Mouse (Mus musculus): ENCODE data around the gene Slc27a4. TPM values are rescaled to one million over a fixed set of nuclear protein-coding genes. Genes with fewer than 3 reads are reported as not detected.

Slc27a4 gene
- 8.7 TPM in 2 replicates for polyA plus RNA-seq (2011; ENCODE audit: insufficient read depth, insufficient read length, low read depth, missing spikeins)

DNA sequence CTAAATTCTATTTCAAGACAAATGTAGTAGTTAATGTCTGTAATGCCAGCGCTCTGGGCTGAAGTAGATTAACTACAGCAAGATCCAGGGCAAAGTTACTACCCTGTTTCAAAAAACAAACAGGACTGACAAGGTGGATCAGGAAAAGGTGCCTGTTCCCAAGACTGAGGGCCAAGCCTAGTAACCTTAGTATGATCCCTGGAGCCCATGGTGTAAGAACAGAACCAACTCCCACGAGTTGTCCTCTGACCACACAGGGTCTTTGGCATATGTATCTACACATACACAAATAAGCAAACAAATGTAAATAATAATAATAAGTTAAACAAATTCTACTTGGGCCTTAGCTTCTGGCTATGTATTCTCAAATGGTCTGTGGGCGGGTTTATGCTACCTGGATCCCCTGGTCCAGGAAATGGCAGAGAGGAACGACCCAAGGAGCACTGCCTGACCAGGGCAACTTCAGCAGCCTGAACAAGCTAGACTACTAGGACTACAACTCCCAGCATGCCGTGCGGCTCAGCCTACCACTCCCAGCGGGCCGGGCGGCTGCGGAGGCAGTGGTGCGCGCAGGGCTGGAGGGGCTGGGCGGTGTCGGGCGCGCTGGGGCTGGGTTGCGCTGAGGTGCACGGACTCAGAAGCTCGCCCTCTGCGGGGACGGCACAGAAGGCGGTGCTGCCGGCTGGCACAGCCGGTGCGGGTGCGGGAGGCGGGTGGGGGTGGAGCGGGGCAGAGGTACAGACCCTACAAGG lies at the start of gene Slc27a4:
Gene Slc27a4, plus strand, starts transcription at position 560 of the 752 bp plus-strand sequence.
- peak; percentile 68 for TF ChIP-seq POLR2A (IDR thresholded peaks at IDR 0.05; ENCODE audit: insufficient read depth, low read length)
- no peak for TF ChIP-seq EP300 (IDR thresholded peaks at IDR 0.05; ENCODE audit: insufficient read depth, low read depth, low read length)
- no peaks in the 10 kb centered on the region for H3K4me1 ChIP-seq (ENCODE audit: control insufficient read depth, insufficient read depth, low read length)
- peak within 1 kb of the TSS; percentile 86 for H3K9ac ChIP-seq (ENCODE audit: low read depth, poor library complexity, severe bottlenecking)
- H3K27me3 ChIP-seq (ENCODE audit: control insufficient read depth, insufficient read depth, low read length, poor library complexity, severe bottlenecking), result no peaks in the 10 kb centered on the region
- no peaks in the 10 kb centered on the region for H3K9me3 ChIP-seq (replicated peaks; ENCODE audit: control insufficient read depth, insufficient read depth, low read length, poor library complexity, severe bottlenecking)
- no peaks in the 10 kb centered on the region for H3K36me3 ChIP-seq (ENCODE audit: control insufficient read depth, insufficient read depth, low read length, poor library complexity, severe bottlenecking)
- peak within 1 kb of the TSS; percentile 79 for H3K4me3 ChIP-seq (ENCODE audit: low read depth, low read length)
- H3K27ac ChIP-seq (ENCODE audit: insufficient read depth, low read length), result no peak within 1 kb of the TSS

GRCm38 (mm10) chr2:29755693-29756092 lies 46.7 kb upstream of the Slc27a4 start:
- Histone ChIP-seq H3K27ac (ENCODE audit: insufficient read depth, low read length) (no peak overlapping the region), H3K27me3 (ENCODE audit: control insufficient read depth, insufficient read depth, low read length, poor library complexity, severe bottlenecking) (no peaks in the 10 kb centered on the region), H3K9me3 (replicated peaks; ENCODE audit: control insufficient read depth, insufficient read depth, low read length, poor library complexity, severe bottlenecking) (peaks cover 5% of the 10 kb centered on the region; the same call in 1 of the 2 replicates), H3K9ac (ENCODE audit: low read depth, poor library complexity, severe bottlenecking) (no peak overlapping the region), H3K4me3 (ENCODE audit: low read depth, low read length) (no peak overlapping the region), H3K4me1 (ENCODE audit: control insufficient read depth, insufficient read depth, low read length) (no peaks in the 10 kb centered on the region), H3K36me3 (ENCODE audit: control insufficient read depth, insufficient read depth, low read length, poor library complexity, severe bottlenecking) (no peaks in the 10 kb centered on the region)
- TF ChIP-seq CTCF (IDR thresholded peaks at IDR 0.05; ENCODE audit: low read depth, low read length) (no peak), POLR2A (IDR thresholded peaks at IDR 0.05; ENCODE audit: insufficient read depth, low read length) (no peak), EP300 (IDR thresholded peaks at IDR 0.05; ENCODE audit: insufficient read depth, low read depth, low read length) (no peak)

- TF ChIP-seq CTCF (IDR thresholded peaks at IDR 0.05; ENCODE audit: low read depth, low read length), result peak; percentile 96
- TF ChIP-seq EP300 (IDR thresholded peaks at IDR 0.05; ENCODE audit: insufficient read depth, low read depth, low read length), result no peak
- H3K4me1 ChIP-seq (ENCODE audit: control insufficient read depth, insufficient read depth, low read length), result peaks cover 7% of the 10 kb centered on the region
- H3K9me3 ChIP-seq (replicated peaks; ENCODE audit: control insufficient read depth, insufficient read depth, low read length, poor library complexity, severe bottlenecking), result no peaks in the 10 kb centered on the region
- no peaks in the 10 kb centered on the region for H3K36me3 ChIP-seq (ENCODE audit: control insufficient read depth, insufficient read depth, low read length, poor library complexity, severe bottlenecking)
- no peak overlapping the region for H3K4me3 ChIP-seq (ENCODE audit: low read depth, low read length)
- no peaks in the 10 kb centered on the region for H3K27me3 ChIP-seq (ENCODE audit: control insufficient read depth, insufficient read depth, low read length, poor library complexity, severe bottlenecking)
- H3K27ac ChIP-seq (ENCODE audit: insufficient read depth, low read length), result no peak overlapping the region
- no peak overlapping the region for H3K9ac ChIP-seq (ENCODE audit: low read depth, poor library complexity, severe bottlenecking)
Measured at GRCm38 (mm10) chr2:29764831-29765230, 37.6 kb upstream of the Slc27a4 start.

GRCm38 (mm10) chr2:29767976-29768709 lies 34.3 kb upstream of the Slc27a4 start:
- Histone ChIP-seq H3K9ac (ENCODE audit: low read depth, poor library complexity, severe bottlenecking) (no peak overlapping the region), H3K27me3 (ENCODE audit: control insufficient read depth, insufficient read depth, low read length, poor library complexity, severe bottlenecking) (no peaks in the 10 kb centered on the region), H3K9me3 (replicated peaks; ENCODE audit: control insufficient read depth, insufficient read depth, low read length, poor library complexity, severe bottlenecking) (no peaks in the 10 kb centered on the region), H3K27ac (ENCODE audit: insufficient read depth, low read length) (no peak overlapping the region), H3K4me3 (ENCODE audit: low read depth, low read length) (no peak overlapping the region), H3K4me1 (ENCODE audit: control insufficient read depth, insufficient read depth, low read length) (peaks cover 7% of the 10 kb centered on the region), H3K36me3 (ENCODE audit: control insufficient read depth, insufficient read depth, low read length, poor library complexity, severe bottlenecking) (no peaks in the 10 kb centered on the region)
- TF ChIP-seq POLR2A (IDR thresholded peaks at IDR 0.05; ENCODE audit: insufficient read depth, low read length), result no peak
- no peak for TF ChIP-seq EP300 (IDR thresholded peaks at IDR 0.05; ENCODE audit: insufficient read depth, low read depth, low read length)

GRCm38 (mm10) chr2:29768901-29769300 lies 33.5 kb upstream of the Slc27a4 start:
- H3K9me3 ChIP-seq (replicated peaks; ENCODE audit: control insufficient read depth, insufficient read depth, low read length, poor library complexity, severe bottlenecking), result no peaks in the 10 kb centered on the region

DNA sequence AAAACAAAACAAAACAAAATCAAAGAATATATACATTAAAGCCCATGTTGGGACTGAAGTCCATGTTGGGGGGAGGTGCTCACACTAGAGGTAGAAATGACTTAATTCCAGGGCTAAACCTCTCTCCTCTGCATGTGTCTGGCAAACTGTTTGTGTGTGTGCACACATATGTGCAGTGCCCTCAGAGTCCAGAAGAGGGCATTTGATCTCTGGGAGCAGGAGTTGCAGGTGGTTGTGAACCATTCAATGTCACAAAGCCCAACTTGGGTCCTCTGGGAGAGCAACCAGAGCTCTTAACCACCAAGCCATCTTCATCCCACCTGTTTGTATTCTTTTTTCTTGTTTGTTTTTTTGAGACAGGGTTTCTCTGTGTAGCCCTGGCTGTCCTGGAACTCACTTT lies 32.3 kb upstream of the Slc27a4 start:
- Histone ChIP-seq H3K27me3 (ENCODE audit: control insufficient read depth, insufficient read depth, low read length, poor library complexity, severe bottlenecking) (no peaks in the 10 kb centered on the region), H3K9me3 (replicated peaks; ENCODE audit: control insufficient read depth, insufficient read depth, low read length, poor library complexity, severe bottlenecking) (no peaks in the 10 kb centered on the region), H3K9ac (ENCODE audit: low read depth, poor library complexity, severe bottlenecking) (no peak overlapping the region), H3K27ac (ENCODE audit: insufficient read depth, low read length) (no peak overlapping the region), H3K4me3 (ENCODE audit: low read depth, low read length) (no peak overlapping the region), H3K4me1 (ENCODE audit: control insufficient read depth, insufficient read depth, low read length) (peaks cover 7% of the 10 kb centered on the region), H3K36me3 (ENCODE audit: control insufficient read depth, insufficient read depth, low read length, poor library complexity, severe bottlenecking) (peaks cover 3% of the 10 kb centered on the region; the same call in 1 of the 2 replicates)
- no peak for TF ChIP-seq EP300 (IDR thresholded peaks at IDR 0.05; ENCODE audit: insufficient read depth, low read depth, low read length)
- peak; percentile 44 for TF ChIP-seq CTCF (IDR thresholded peaks at IDR 0.05; ENCODE audit: low read depth, low read length)

More at GRCm38 (mm10) chr2:29768901-29769300, 33.5 kb upstream of the Slc27a4 start:
- no peaks in the 10 kb centered on the region for H3K27me3 ChIP-seq (ENCODE audit: control insufficient read depth, insufficient read depth, low read length, poor library complexity, severe bottlenecking)
- H3K9ac ChIP-seq (ENCODE audit: low read depth, poor library complexity, severe bottlenecking), result no peak overlapping the region
- TF ChIP-seq EP300 (IDR thresholded peaks at IDR 0.05; ENCODE audit: insufficient read depth, low read depth, low read length) (no peak), CTCF (IDR thresholded peaks at IDR 0.05; ENCODE audit: low read depth, low read length) (no peak), POLR2A (IDR thresholded peaks at IDR 0.05; ENCODE audit: insufficient read depth, low read length) (no peak)
- peaks cover 7% of the 10 kb centered on the region for H3K4me1 ChIP-seq (ENCODE audit: control insufficient read depth, insufficient read depth, low read length)
- no peak overlapping the region for H3K4me3 ChIP-seq (ENCODE audit: low read depth, low read length)
- H3K27ac ChIP-seq (ENCODE audit: insufficient read depth, low read length), result no peak overlapping the region
- H3K36me3 ChIP-seq (ENCODE audit: control insufficient read depth, insufficient read depth, low read length, poor library complexity, severe bottlenecking), result peaks cover 3% of the 10 kb centered on the region; the same call in 1 of the 2 replicates

Data from ES-Bruce4 (cell line).